Mouse (Mus musculus) CH12.LX (cell line): ENCODE results near the gene Krtap26-1. TPM values are rescaled to one million over a fixed set of nuclear protein-coding genes. Genes with fewer than 3 reads are reported as not detected.

Source experiments
- DNase-seq: peaks from one replicate; pipeline ENCODE4 v3.0.0-alpha.2; 2013; ENCODE audit errors: extremely low read depth
- H3K27ac ChIP-seq: 2 replicates; pipeline ENCODE4 v1.5.1; 2012; ENCODE audit warnings: low read depth, mild to moderate bottlenecking, control low read depth, moderate library complexity; ENCODE audit not compliant: insufficient read depth
- H3K27me3 ChIP-seq: replicated peaks from 2 replicates; pipeline ENCODE3; 2012; ENCODE audit warnings: inconsistent platforms
- H3K36me3 ChIP-seq, 2 experiments: replicated peaks in 1 of 2; 2 replicates each; pipeline versions ENCODE3 to v1.6.1; 2012; ENCODE audit warnings: inconsistent platforms in 1 of 2, low read length in 1 of 2, mild to moderate bottlenecking in 1 of 2, mixed read lengths in 1 of 2, moderate library complexity in 1 of 2; ENCODE audit not compliant: control insufficient read depth in 1 of 2, insufficient read depth in 1 of 2
- H3K4me1 ChIP-seq, 2 experiments: 2 replicates each; pipeline ENCODE4 v1.6.1; 2012; ENCODE audit warnings: inconsistent platforms in 1 of 2, moderate library complexity in 1 of 2; ENCODE audit not compliant: insufficient read depth in 2 of 2, control insufficient read depth in 1 of 2
- H3K4me2 ChIP-seq: 2 replicates; pipeline ENCODE4 v1.6.1; 2012; ENCODE audit warnings: low read depth, mild to moderate bottlenecking, control low read depth; ENCODE audit not compliant: poor library complexity, insufficient read depth, severe bottlenecking
- H3K4me3 ChIP-seq, 3 experiments: fragments of 150-350 bp in 1 of 3; sonication (generic) in 1 of 3; replicated peaks in 1 of 3; 2 replicates each; pipeline versions ENCODE3 to v1.5.1; 2011 to 2012; ENCODE audit warnings: low read depth in 2 of 3, low read length in 2 of 3, mild to moderate bottlenecking in 2 of 3, moderate library complexity in 2 of 3, control low read depth in 1 of 3, improper control_type of control experiment in 1 of 3, inconsistent platforms in 1 of 3, mixed read lengths in 1 of 3; ENCODE audit not compliant: poor library complexity in 1 of 3
- H3K79me2 ChIP-seq: replicated peaks from 2 replicates; pipeline ENCODE4 v1.6.1; 2012; ENCODE audit warnings: mild to moderate bottlenecking, moderate library complexity; ENCODE audit not compliant: control insufficient read depth, poor library complexity, insufficient read depth, severe bottlenecking; ENCODE audit errors: extremely low read depth
- H3K9ac ChIP-seq: 2 replicates; pipeline ENCODE4 v1.6.1; 2012; ENCODE audit warnings: low read depth, mild to moderate bottlenecking, control low read depth, moderate library complexity; ENCODE audit not compliant: insufficient read depth
- H3K9me3 ChIP-seq: replicated peaks from 2 replicates; pipeline ENCODE3; 2012; ENCODE audit warnings: low read length, inconsistent platforms, mixed read lengths
- BHLHE40 ChIP-seq: IDR thresholded peaks from 2 replicates; pipeline ENCODE4 v1.6.1; 2011; ENCODE audit warnings: mild to moderate bottlenecking, low read depth, low read length, improper control_type of control experiment
- CHD2 ChIP-seq: IDR thresholded peaks from 2 replicates; pipeline ENCODE4 v1.6.1; 2011; ENCODE audit warnings: low read length, improper control_type of control experiment
- CTCF ChIP-seq, 2 experiments: IDR thresholded peaks in 1 of 2; conservative IDR thresholded peaks in 1 of 2; 2 replicates each; pipeline ENCODE4 v1.5.1; 2011 to 2012; ENCODE audit warnings: low read depth in 2 of 2, low read length in 2 of 2, improper control_type of control experiment in 1 of 2, inconsistent platforms in 1 of 2, mild to moderate bottlenecking in 1 of 2, moderate library complexity in 1 of 2
- EP300 ChIP-seq: IDR thresholded peaks from 2 replicates; pipeline ENCODE4 v1.6.1; 2011; ENCODE audit warnings: low read length, improper control_type of control experiment
- ETS1 ChIP-seq: conservative IDR thresholded peaks from 2 replicates; pipeline ENCODE4 v1.6.1; 2012; ENCODE audit warnings: low read depth, mild to moderate bottlenecking, inconsistent platforms, low read length, improper control_type of control experiment, moderate library complexity
- GABPA ChIP-seq: IDR thresholded peaks from 2 replicates; pipeline ENCODE4 v1.6.1; 2012; ENCODE audit warnings: low read depth, low read length, improper control_type of control experiment, inconsistent platforms; ENCODE audit not compliant: insufficient replicate concordance
- HCFC1 ChIP-seq: IDR thresholded peaks from 2 replicates; pipeline ENCODE4 v1.6.1; 2012; ENCODE audit warnings: low read depth, mild to moderate bottlenecking, inconsistent platforms, low read length, improper control_type of control experiment
- IRF4 ChIP-seq: IDR thresholded peaks from 2 replicates; pipeline ENCODE4 v1.6.1; 2014; ENCODE audit warnings: low read depth, mild to moderate bottlenecking, inconsistent platforms, low read length, improper control_type of control experiment
- JUN ChIP-seq: IDR thresholded peaks from 2 replicates; pipeline ENCODE4 v1.6.1; 2011; ENCODE audit warnings: low read depth, mild to moderate bottlenecking, low read length, improper control_type of control experiment, moderate library complexity; ENCODE audit not compliant: insufficient read depth
- JUND ChIP-seq: conservative IDR thresholded peaks from 2 replicates; pipeline ENCODE4 v1.6.1; 2011; ENCODE audit warnings: low read depth, low read length, improper control_type of control experiment
- KAT2A ChIP-seq: IDR thresholded peaks from 2 replicates; pipeline ENCODE4 v1.6.1; 2012; ENCODE audit warnings: low read length, improper control_type of control experiment, inconsistent platforms; ENCODE audit not compliant: insufficient replicate concordance
- MAFK ChIP-seq: IDR thresholded peaks from 2 replicates; pipeline ENCODE4 v1.6.1; 2011; ENCODE audit warnings: low read length, improper control_type of control experiment; ENCODE audit not compliant: insufficient replicate concordance
- MAX ChIP-seq: IDR thresholded peaks from 2 replicates; pipeline ENCODE4 v1.6.1; 2011; ENCODE audit warnings: low read length, improper control_type of control experiment
- MAZ ChIP-seq: IDR thresholded peaks from 2 replicates; pipeline ENCODE4 v1.6.1; 2012; ENCODE audit warnings: low read depth, mild to moderate bottlenecking, inconsistent platforms, low read length, improper control_type of control experiment, moderate library complexity
- MYC ChIP-seq: IDR thresholded peaks from 2 replicates; pipeline ENCODE4 v1.6.1; 2011; ENCODE audit warnings: low read depth, mild to moderate bottlenecking, improper control_type of control experiment, low read length
- NELFE ChIP-seq: IDR thresholded peaks from 2 replicates; pipeline ENCODE4 v1.6.1; 2011; ENCODE audit warnings: low read depth, low read length, improper control_type of control experiment
- NRF1 ChIP-seq: IDR thresholded peaks from 2 replicates; pipeline ENCODE4 v1.6.1; 2014; ENCODE audit warnings: low read depth, mild to moderate bottlenecking, inconsistent platforms, low read length, improper control_type of control experiment, moderate library complexity
- PAX5 ChIP-seq: IDR thresholded peaks from 2 replicates; pipeline ENCODE4 v1.6.1; 2012; ENCODE audit warnings: low read length, inconsistent platforms, mixed read lengths
- POLR2A ChIP-seq: IDR thresholded peaks from 2 replicates; pipeline ENCODE4 v1.6.1; 2011; ENCODE audit warnings: low read depth, mild to moderate bottlenecking, improper control_type of control experiment, low read length
- POLR2AphosphoS2 ChIP-seq: IDR thresholded peaks from 2 replicates; pipeline ENCODE4 v1.6.1; 2011; ENCODE audit warnings: low read depth, low read length, improper control_type of control experiment
- RAD21 ChIP-seq: IDR thresholded peaks from 2 replicates; pipeline ENCODE4 v1.6.1; 2011; ENCODE audit warnings: low read depth, mild to moderate bottlenecking, low read length, improper control_type of control experiment, moderate library complexity
- RCOR1 ChIP-seq: conservative IDR thresholded peaks from 2 replicates; pipeline ENCODE4 v1.6.1; 2012; ENCODE audit warnings: low read depth, mild to moderate bottlenecking, inconsistent platforms, low read length, improper control_type of control experiment
- SIN3A ChIP-seq: IDR thresholded peaks from 2 replicates; pipeline ENCODE4 v1.6.1; 2012; ENCODE audit warnings: low read length, improper control_type of control experiment, inconsistent platforms
- TBP ChIP-seq: conservative IDR thresholded peaks from 2 replicates; pipeline ENCODE4 v1.6.1; 2011; ENCODE audit warnings: low read depth, low read length, improper control_type of control experiment
- TCF12 ChIP-seq: IDR thresholded peaks from 2 replicates; pipeline ENCODE4 v1.6.1; 2014; ENCODE audit warnings: low read depth, mild to moderate bottlenecking, inconsistent platforms, low read length, improper control_type of control experiment
- USF1 ChIP-seq: IDR thresholded peaks from 2 replicates; pipeline ENCODE4 v1.6.1; 2014; ENCODE audit warnings: low read depth, mild to moderate bottlenecking, inconsistent platforms, low read length, improper control_type of control experiment
- ZC3H11A ChIP-seq: IDR thresholded peaks from 2 replicates; pipeline ENCODE4 v1.6.1; 2012; ENCODE audit warnings: low read depth, mild to moderate bottlenecking, inconsistent platforms, low read length, improper control_type of control experiment
- ZNF384 ChIP-seq: IDR thresholded peaks from 2 replicates; pipeline ENCODE4 v1.6.1; 2012; ENCODE audit warnings: low read depth, low read length, improper control_type of control experiment, inconsistent platforms
- dilution Hi-C: fragments of 300-500 bp; cut with MboI; formaldehyde crosslinking; loops from 2 replicates; pipeline ENCODE4 v1.14.3; 2020; ENCODE audit warnings: low sequenced_read_pairs; ENCODE audit not compliant: extremely low pct_unique_long_range_greater_than_20kb, extremely low pct_ligation_motif_present
- in situ Hi-C: fragments of 300-500 bp; cut with MboI; formaldehyde crosslinking; loops from 3 replicates; pipeline ENCODE4 v1.14.3; 2019; ENCODE audit warnings: low sequenced_read_pairs, low pct_ligation_motif_present, low pct_unique_long_range_greater_than_20kb, mixed read lengths
- polyA plus RNA-seq: library from polyadenylated mRNA; unstranded; fragments of >175 nt; gene quantifications from 2 replicates; pipeline ENCODE4 v1.2.1, GENCODE M21; 2012; ENCODE audit warnings: low read depth; ENCODE audit not compliant: insufficient read length
- total RNA-seq, 2 experiments: library from RNA; depleted of rRNA; stranded (reverse); fragments of 300-350 nt in 1 of 2; fragments of >200 nt in 1 of 2; gene quantifications; 2 replicates each; pipeline ENCODE4 v1.2.3; 2012 to 2014

The Krtap26-1 gene
- total and polyA plus RNA-seq, 3 experiments: not detected

DNA sequence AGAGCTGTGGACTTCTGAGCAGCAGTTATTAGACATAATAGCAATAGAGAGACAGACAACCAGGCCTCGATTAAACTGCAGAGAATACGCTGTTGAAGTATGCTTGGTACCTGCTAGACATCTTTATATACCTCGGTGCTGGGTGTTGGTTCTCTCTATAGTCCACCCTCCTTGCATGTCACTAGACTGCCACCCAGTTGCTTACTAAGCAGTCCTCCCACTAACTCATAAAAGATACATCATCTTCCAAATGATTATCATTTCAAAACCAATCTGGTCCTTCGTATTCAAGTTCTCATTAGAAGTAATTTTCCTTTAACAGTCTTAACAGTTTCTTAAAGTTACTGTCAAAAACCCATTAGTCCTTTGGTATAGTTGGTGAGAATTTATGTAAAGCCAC is 20.0 kb downstream of the Krtap26-1 start, which contains the start of gene 2310079G19Rik:
Gene 2310079G19Rik (minus strand): TSS at position 101 of the 400 bp plus-strand sequence.
- Histone ChIP-seq H3K27me3 (no peaks in the 10 kb centered on the region), H3K79me2 (no peaks in the 10 kb centered on the region), H3K9ac (no peak within 1 kb of the TSS), H3K4me3 (no peak within 1 kb of the TSS), H3K4me1 (no peaks in the 10 kb centered on the region), H3K36me3 (no peaks in the 10 kb centered on the region), H3K27ac (no peak within 1 kb of the TSS), H3K9me3 (peaks cover 56% of the 10 kb centered on the region), H3K4me2 (no peak within 1 kb of the TSS)
- DNase-seq: no peak
- dilution Hi-C loops: no loop called here
- in situ Hi-C loops: no loop called here
- TF ChIP-seq NRF1 (no peak), CTCF (conservative IDR thresholded peaks at IDR 0.05 in 1 of 2, IDR thresholded peaks at IDR 0.05 in 1 of 2; ENCODE audit: low read depth in 2 of 2, low read length in 2 of 2) (no peak), EP300 (no peak), ZNF384 (no peak), USF1 (no peak), MAZ (no peak), SIN3A (no peak), MYC (no peak), ZC3H11A (no peak), MAFK (no peak), KAT2A (no peak), JUND (no peak)
- TF ChIP-seq, all 38 proteins: peak for 0

- in situ Hi-C loops (no loop called here), dilution Hi-C loops (no loop called here)
- H3K9me3 ChIP-seq: peaks cover 64% of the 10 kb centered on the region
- no peak overlapping the region for H3K4me2 ChIP-seq
- H3K27ac ChIP-seq: no peak overlapping the region
- H3K36me3 ChIP-seq: no peaks in the 10 kb centered on the region
- DNase-seq: no peak
- no peak overlapping the region for H3K4me3 ChIP-seq
- H3K4me1 ChIP-seq: no peaks in the 10 kb centered on the region
- TF ChIP-seq CHD2: no peak
- no peaks in the 10 kb centered on the region for H3K79me2 ChIP-seq
- no peak overlapping the region for H3K9ac ChIP-seq
- no peaks in the 10 kb centered on the region for H3K27me3 ChIP-seq
These were observed 34.9 kb downstream of the Krtap26-1 start for GRCm38 (mm10) chr16:88612712-88613111.

- Histone ChIP-seq H3K27ac (no peak within 1 kb of the TSS), H3K4me2 (no peak within 1 kb of the TSS), H3K9me3 (peaks cover 64% of the 10 kb centered on the region), H3K9ac (no peak within 1 kb of the TSS), H3K4me1 (no peaks in the 10 kb centered on the region), H3K27me3 (no peaks in the 10 kb centered on the region), H3K36me3 (no peaks in the 10 kb centered on the region), H3K79me2 (no peaks in the 10 kb centered on the region), H3K4me3 (no peak within 1 kb of the TSS)
- no peak for DNase-seq
- in situ Hi-C loops (no loop called here), dilution Hi-C loops (no loop called here)
- TF ChIP-seq GABPA (no peak), JUND (no peak), IRF4 (no peak), HCFC1 (no peak), MYC (no peak), ETS1 (no peak), TCF12 (no peak), RCOR1 (no peak), RAD21 (no peak), NELFE (no peak), POLR2A (no peak), NRF1 (no peak), POLR2AphosphoS2 (no peak), BHLHE40 (no peak), JUN (no peak), MAZ (no peak), MAX (no peak), ZC3H11A (no peak), TBP (no peak), PAX5 (no peak)
These were observed 35.7 kb downstream of the Krtap26-1 start, which contains the start of gene Krtap24-1 for GRCm38 (mm10) chr16:88611922-88612321. TSS of gene Krtap24-1 (minus strand) at chr16:88612279.
